Mouse (Mus musculus): ENCODE measurements around the gene Drd1. TPM values are rescaled to one million over a fixed set of nuclear protein-coding genes. Genes with fewer than 3 reads are reported as not detected.

The Drd1 gene
- 1 to 10 TPM; 5.2 to 5.7 TPM for total RNA-seq (2021)

GRCm38 (mm10) chr13:54055448-54055861 is at the start of gene Drd1:
Gene Drd1, minus strand, starts transcription at chr13:54055705.
- DNase-seq, result peak; percentile 73 to 79

GRCm38 (mm10) chr13:54103866-54104265 is 48.4 kb upstream of the Drd1 start:
- DNase-seq, result no peak

GRCm38 (mm10) chr13:54103271-54103670 is 47.8 kb upstream of the Drd1 start:
- DNase-seq, result no peak

GRCm38 (mm10) chr13:54102061-54102460 is 46.6 kb upstream of the Drd1 start:
- DNase-seq, result no peak

GRCm38 (mm10) chr13:54101031-54101820 is 45.7 kb upstream of the Drd1 start:
- DNase-seq, result peak in 1 of 2 experiments; percentile 43

GRCm38 (mm10) chr13:54097797-54098196 is 42.3 kb upstream of the Drd1 start:
- no peak for DNase-seq

GRCm38 (mm10) chr13:54097227-54097626 is 41.7 kb upstream of the Drd1 start:
- no peak for DNase-seq

GRCm38 (mm10) chr13:54095721-54096120 is 40.2 kb upstream of the Drd1 start:
- no peak for DNase-seq

- DNase-seq, result no peak
Measured at GRCm38 (mm10) chr13:54094963-54095362, 39.5 kb upstream of the Drd1 start.

- no peak for DNase-seq
Measured at GRCm38 (mm10) chr13:54094349-54094748, 38.8 kb upstream of the Drd1 start.

GRCm38 (mm10) chr13:54091719-54092118 is 36.2 kb upstream of the Drd1 start:
- no peak for DNase-seq

- DNase-seq, result no peak
Measured at GRCm38 (mm10) chr13:54085266-54085665, 29.8 kb upstream of the Drd1 start.

GRCm38 (mm10) chr13:54084826-54085225 is 29.3 kb upstream of the Drd1 start:
- DNase-seq, result no peak

GRCm38 (mm10) chr13:54084178-54084577 is 28.7 kb upstream of the Drd1 start:
- DNase-seq, result no peak

GRCm38 (mm10) chr13:54082946-54083345 is 27.4 kb upstream of the Drd1 start:
- DNase-seq, result no peak

- DNase-seq, result no peak
Measured at GRCm38 (mm10) chr13:54080785-54081184, 25.3 kb upstream of the Drd1 start.

GRCm38 (mm10) chr13:54079782-54080759 is 24.6 kb upstream of the Drd1 start:
- no peak for DNase-seq

GRCm38 (mm10) chr13:54077470-54078174 is 22.1 kb upstream of the Drd1 start:
- DNase-seq, result no peak

GRCm38 (mm10) chr13:54076762-54077460 is 21.4 kb upstream of the Drd1 start:
- no peak for DNase-seq

GRCm38 (mm10) chr13:54076051-54076450 is 20.5 kb upstream of the Drd1 start:
- no peak for DNase-seq

- DNase-seq, result no peak
Measured at GRCm38 (mm10) chr13:54075416-54075815, 19.9 kb upstream of the Drd1 start.

GRCm38 (mm10) chr13:54073491-54073890 is 18.0 kb upstream of the Drd1 start:
- DNase-seq, result no peak

All from layer of hippocampus, postnatal 36 days (tissue).